Mouse (Mus musculus) limb, embryonic 14.5 days (tissue): ENCODE results near the gene Babam2. TPM values are rescaled to one million over a fixed set of nuclear protein-coding genes. Genes with fewer than 3 reads are reported as not detected.

ENCODE experiments used
- ATAC-seq: fragments of 200-750 bp; cut with Nextera tagmentation; 2 replicates; pipeline ENCODE4 v1.8.0; 2017; ENCODE audit warnings: low read depth, moderate number of reproducible peaks, moderate TSS enrichment; ENCODE audit not compliant: low FRiP score
- DNase-seq: peaks from one replicate; pipeline ENCODE4 v3.0.0-alpha.2; 2015; ENCODE audit warnings: low spot score
- H3K27ac ChIP-seq: fragments of 300-500 bp; sonication (generic); replicated peaks from 2 replicates; pipeline ENCODE4 v1.5.1; 2014; ENCODE audit warnings: low read depth, mild to moderate bottlenecking, low read length, moderate library complexity, mixed read lengths
- H3K27me3 ChIP-seq: fragments of 300-500 bp; sonication (generic); 2 replicates; pipeline ENCODE4 v1.6.1; 2014; ENCODE audit warnings: low read length, mixed read lengths; ENCODE audit not compliant: control insufficient read depth, insufficient read depth
- H3K36me3 ChIP-seq: fragments of 300-500 bp; sonication (generic); 2 replicates; pipeline ENCODE4 v1.6.1; 2014; ENCODE audit warnings: mild to moderate bottlenecking, low read length, moderate library complexity, mixed read lengths; ENCODE audit not compliant: control insufficient read depth, insufficient read depth
- H3K4me1 ChIP-seq: fragments of 300-500 bp; sonication (generic); 2 replicates; pipeline ENCODE4 v1.6.1; 2014; ENCODE audit warnings: antibody characterized with exemption, low read length, mixed read lengths; ENCODE audit not compliant: control insufficient read depth, insufficient read depth
- H3K4me2 ChIP-seq: fragments of 300-500 bp; sonication (generic); replicated peaks from 2 replicates; pipeline ENCODE4 v1.6.1; 2014; ENCODE audit warnings: low read depth, mild to moderate bottlenecking, low read length, moderate library complexity; ENCODE audit not compliant: severe bottlenecking
- H3K4me3 ChIP-seq: fragments of 300-500 bp; sonication (generic); replicated peaks from 2 replicates; pipeline ENCODE4 v1.5.1; 2014; ENCODE audit warnings: low read length
- H3K9ac ChIP-seq: fragments of 300-500 bp; sonication (generic); 2 replicates; pipeline ENCODE4 v1.6.1; 2014; ENCODE audit warnings: mild to moderate bottlenecking, low read depth, low read length, moderate library complexity; ENCODE audit not compliant: severe bottlenecking
- H3K9me3 ChIP-seq: fragments of 300-500 bp; sonication (generic); 2 replicates; pipeline ENCODE4 v1.6.1; 2016; ENCODE audit warnings: low read length; ENCODE audit not compliant: control insufficient read depth
- POLR2A ChIP-seq: fragments of 200-500 bp; IDR thresholded peaks from 2 replicates; pipeline ENCODE4 v1.8.0; 2012; ENCODE audit warnings: inconsistent platforms, mild to moderate bottlenecking, moderate library complexity, borderline replicate concordance; ENCODE audit not compliant: insufficient read depth, insufficient read length; ENCODE audit errors: extremely low read depth
- WGBS: fragments of 180-500 bp; shearing (Covaris S2); extraction: QIAGEN DNeasy Blood & Tissue Kit; methylation state at CpG from one replicate; pipeline ENCODE4 v1.1.7; 2014; 5-methylcytosine and 5-hydroxymethylcytosine counted together
- polyA plus RNA-seq, 2 experiments: library from polyadenylated mRNA; depleted of rRNA in 1 of 2; stranded (reverse) in 1 of 2; unstranded in 1 of 2; fragments of >200 nt; fragmentation: Nextera tagmentation in 1 of 2; extraction: Ambion mirVana in 1 of 2; gene quantifications; 2 replicates each; pipeline versions ENCODE4 v1.2.1 to v1.2.3; 2012 to 2014

Gene Babam2
- polyA plus RNA-seq, 2 experiments = 23.4 to 35.8 TPM

- 87% methylated on average over 4 of the region's 4 CpGs for WGBS
- H3K4me2 ChIP-seq = no peak overlapping the region
- H3K9ac ChIP-seq = no peak overlapping the region
- no peak overlapping the region for H3K27ac ChIP-seq
- TF ChIP-seq POLR2A = no peak
- H3K9me3 ChIP-seq = no peaks in the 10 kb centered on the region
- no peak for ATAC-seq
- H3K4me3 ChIP-seq = no peak overlapping the region
- no peaks in the 10 kb centered on the region; the same call in 1 of the 2 replicates for H3K4me1 ChIP-seq
- no peaks in the 10 kb centered on the region for H3K36me3 ChIP-seq
- no peak for DNase-seq
- H3K27me3 ChIP-seq = no peaks in the 10 kb centered on the region
Measured at GRCm38 (mm10) chr5:32037546-32037945, 340.1 kb downstream of the Babam2 start.

GRCm38 (mm10) chr5:32038994-32039393 lies 341.5 kb downstream of the Babam2 start:
- DNase-seq (no peak), ATAC-seq (no peak)
- Histone ChIP-seq H3K4me1 (peaks cover 4% of the 10 kb centered on the region; the same call in 1 of the 2 replicates), H3K4me3 (no peak overlapping the region), H3K9ac (no peak overlapping the region), H3K27ac (no peak overlapping the region), H3K36me3 (no peaks in the 10 kb centered on the region), H3K4me2 (no peak overlapping the region), H3K27me3 (no peaks in the 10 kb centered on the region), H3K9me3 (no peaks in the 10 kb centered on the region)
- no peak for TF ChIP-seq POLR2A

- TF ChIP-seq POLR2A = no peak
- H3K27ac ChIP-seq = no peak overlapping the region
- no peak for DNase-seq
- ATAC-seq = no peak
- no peak overlapping the region for H3K9ac ChIP-seq
- H3K4me2 ChIP-seq = no peak overlapping the region
- no peak overlapping the region for H3K4me3 ChIP-seq
- no peaks in the 10 kb centered on the region for H3K9me3 ChIP-seq
- no peaks in the 10 kb centered on the region for H3K27me3 ChIP-seq
- H3K4me1 ChIP-seq = peaks cover 4% of the 10 kb centered on the region; the same call in 1 of the 2 replicates
- 84% methylated on average over 3 of the region's 3 CpGs for WGBS
- H3K36me3 ChIP-seq = no peaks in the 10 kb centered on the region
Measured at GRCm38 (mm10) chr5:32039511-32039910, 342.0 kb downstream of the Babam2 start.

GRCm38 (mm10) chr5:32043153-32043552 lies 345.7 kb downstream of the Babam2 start:
- no peak for ATAC-seq
- DNase-seq = no peak
- no peak for TF ChIP-seq POLR2A
- no peaks in the 10 kb centered on the region for H3K27me3 ChIP-seq
- 67% methylated on average over 7 of the region's 7 CpGs for WGBS
- H3K4me2 ChIP-seq = no peak overlapping the region
- H3K36me3 ChIP-seq = no peaks in the 10 kb centered on the region
- H3K4me3 ChIP-seq = no peak overlapping the region
- H3K9ac ChIP-seq = no peak overlapping the region
- no peak overlapping the region for H3K27ac ChIP-seq
- no peaks in the 10 kb centered on the region for H3K9me3 ChIP-seq
- 0 out of 2 replicates have a peak, but pooled peaks cover 4% of the 10 kb centered on the region for H3K4me1 ChIP-seq

- Histone ChIP-seq H3K9ac (no peak overlapping the region), H3K4me2 (no peak overlapping the region), H3K4me1 (0 out of 2 replicates have a peak, but pooled peaks cover 4% of the 10 kb centered on the region), H3K36me3 (no peaks in the 10 kb centered on the region), H3K27me3 (no peaks in the 10 kb centered on the region), H3K27ac (no peak overlapping the region), H3K9me3 (no peaks in the 10 kb centered on the region), H3K4me3 (no peak overlapping the region)
- DNase-seq (no peak), ATAC-seq (no peak; the same call in 1 of the 2 replicates)
- no peak for TF ChIP-seq POLR2A
Measured at GRCm38 (mm10) chr5:32043996-32044395, 346.5 kb downstream of the Babam2 start.

GRCm38 (mm10) chr5:32051899-32052298 lies 354.4 kb downstream of the Babam2 start:
- no peak for ATAC-seq
- no peaks in the 10 kb centered on the region; the same call in 1 of the 2 replicates for H3K4me1 ChIP-seq
- H3K27ac ChIP-seq = no peak overlapping the region
- H3K9ac ChIP-seq = no peak overlapping the region
- H3K27me3 ChIP-seq = no peaks in the 10 kb centered on the region
- H3K4me3 ChIP-seq = no peak overlapping the region
- no peak for TF ChIP-seq POLR2A
- 53% methylated on average over 1 of the region's 1 CpGs for WGBS
- no peaks in the 10 kb centered on the region for H3K36me3 ChIP-seq
- no peak overlapping the region for H3K4me2 ChIP-seq
- no peaks in the 10 kb centered on the region for H3K9me3 ChIP-seq
- no peak for DNase-seq
